Mouse (Mus musculus): ENCODE results near the gene Slc25a22. TPM values are rescaled to one million over a fixed set of nuclear protein-coding genes. Genes with fewer than 3 reads are reported as not detected.

Gene Slc25a22
- polyA plus RNA-seq, 1 experiment = 16.2 TPM

GRCm38 (mm10) chr7:141443081-141443821, 5.6 kb upstream of the Slc25a22 start:
- H3ac ChIP-seq (ENCODE audit: control insufficient read depth, insufficient read length, low read depth) = peak overlapping the region; percentile 78
- H3K4me3 ChIP-seq (ENCODE audit: insufficient read depth, poor library complexity, severe bottlenecking) = peak overlapping the region; percentile 49
- H3K36me3 ChIP-seq (ENCODE audit: control insufficient read depth, insufficient read depth) = peaks cover 31% of the 10 kb centered on the region
- TF ChIP-seq MYOD1 (IDR thresholded peaks at IDR 0.05; ENCODE audit: control insufficient read depth, insufficient read length, low read depth) (no peak), CTCF (IDR thresholded peaks at IDR 0.05; ENCODE audit: control insufficient read depth, insufficient read depth, insufficient read length) (peak; percentile 10)
- H3K27me3 ChIP-seq (ENCODE audit: control insufficient read depth, insufficient read depth, insufficient read length) = no peaks in the 10 kb centered on the region
- peaks cover 7% of the 10 kb centered on the region for H3K79me3 ChIP-seq (ENCODE audit: low read depth)
- peaks cover 36% of the 10 kb centered on the region for H3K79me2 ChIP-seq (ENCODE audit: control insufficient read depth, insufficient read depth)

- Histone ChIP-seq H3K4me3 (ENCODE audit: insufficient read depth, poor library complexity, severe bottlenecking) (no peak overlapping the region), H3K79me2 (ENCODE audit: control insufficient read depth, insufficient read depth) (peaks cover 27% of the 10 kb centered on the region)
- no peak for TF ChIP-seq MYOG (IDR thresholded peaks at IDR 0.05; ENCODE audit: control insufficient read depth, extremely low read depth, insufficient read length)
- no peak for TF ChIP-seq MAX (IDR thresholded peaks at IDR 0.05)
- TF ChIP-seq MYOD1 (IDR thresholded peaks at IDR 0.05; ENCODE audit: control insufficient read depth, insufficient read length, low read depth) = no peak
- no peak for TF ChIP-seq CEBPB (IDR thresholded peaks at IDR 0.05; ENCODE audit: low read depth)
- TF ChIP-seq CTCF (IDR thresholded peaks at IDR 0.05; ENCODE audit: control insufficient read depth, insufficient read depth, insufficient read length) = no peak
Measured at GRCm38 (mm10) chr7:141442199-141442598, 4.5 kb upstream of the Slc25a22 start.

GRCm38 (mm10) chr7:141441460-141441859, 3.8 kb upstream of the Slc25a22 start:
- no peak overlapping the region for H3K4me3 ChIP-seq (ENCODE audit: insufficient read depth, poor library complexity, severe bottlenecking)
- TF ChIP-seq MAX (IDR thresholded peaks at IDR 0.05) (no peak), CEBPB (IDR thresholded peaks at IDR 0.05; ENCODE audit: low read depth) (no peak), CTCF (IDR thresholded peaks at IDR 0.05; ENCODE audit: control insufficient read depth, insufficient read depth, insufficient read length) (no peak), MYOG (IDR thresholded peaks at IDR 0.05; ENCODE audit: control insufficient read depth, extremely low read depth, insufficient read length) (no peak), FOSL1 (IDR thresholded peaks at IDR 0.05; ENCODE audit: insufficient read depth, low read length, poor library complexity, severe bottlenecking) (no peak), MYOD1 (IDR thresholded peaks at IDR 0.05; ENCODE audit: control insufficient read depth, insufficient read length, low read depth) (no peak)
- peaks cover 31% of the 10 kb centered on the region for H3K36me3 ChIP-seq (ENCODE audit: control insufficient read depth, insufficient read depth)
- H3ac ChIP-seq (ENCODE audit: control insufficient read depth, insufficient read length, low read depth) = no peak overlapping the region
- peaks cover 1% of the 10 kb centered on the region for H3K79me3 ChIP-seq (ENCODE audit: low read depth)
- H3K27me3 ChIP-seq (ENCODE audit: control insufficient read depth, insufficient read depth, insufficient read length) = no peaks in the 10 kb centered on the region
- peaks cover 34% of the 10 kb centered on the region for H3K79me2 ChIP-seq (ENCODE audit: control insufficient read depth, insufficient read depth)

More at GRCm38 (mm10) chr7:141442199-141442598, 4.5 kb upstream of the Slc25a22 start:
- no peaks in the 10 kb centered on the region for H3K27me3 ChIP-seq (ENCODE audit: control insufficient read depth, insufficient read depth, insufficient read length)
- peaks cover 31% of the 10 kb centered on the region for H3K36me3 ChIP-seq (ENCODE audit: control insufficient read depth, insufficient read depth)
- peak overlapping the region; percentile 78 for H3ac ChIP-seq (ENCODE audit: control insufficient read depth, insufficient read length, low read depth)
- H3K79me3 ChIP-seq (ENCODE audit: low read depth) = no peaks in the 10 kb centered on the region

GRCm38 (mm10) chr7:141440613-141441012, 2.9 kb upstream of the Slc25a22 start:
- H3K36me3 ChIP-seq (ENCODE audit: control insufficient read depth, insufficient read depth) = peaks cover 31% of the 10 kb centered on the region
- H3ac ChIP-seq (ENCODE audit: control insufficient read depth, insufficient read length, low read depth) = no peak overlapping the region
- no peaks in the 10 kb centered on the region for H3K27me3 ChIP-seq (ENCODE audit: control insufficient read depth, insufficient read depth, insufficient read length)
- TF ChIP-seq MYOG (IDR thresholded peaks at IDR 0.05; ENCODE audit: control insufficient read depth, extremely low read depth, insufficient read length) (no peak), CTCF (IDR thresholded peaks at IDR 0.05; ENCODE audit: control insufficient read depth, insufficient read depth, insufficient read length) (peak; percentile 57), MAX (IDR thresholded peaks at IDR 0.05) (no peak), FOSL1 (IDR thresholded peaks at IDR 0.05; ENCODE audit: insufficient read depth, low read length, poor library complexity, severe bottlenecking) (no peak)
- H3K79me2 ChIP-seq (ENCODE audit: control insufficient read depth, insufficient read depth) = peaks cover 42% of the 10 kb centered on the region
- H3K4me3 ChIP-seq (ENCODE audit: insufficient read depth, poor library complexity, severe bottlenecking) = no peak overlapping the region
- peaks cover 4% of the 10 kb centered on the region for H3K79me3 ChIP-seq (ENCODE audit: low read depth)

GRCm38 (mm10) chr7:141439811-141440210, 2.1 kb upstream of the Slc25a22 start:
- peaks cover 48% of the 10 kb centered on the region for H3K79me2 ChIP-seq (ENCODE audit: control insufficient read depth, insufficient read depth)
- H3K4me3 ChIP-seq (ENCODE audit: insufficient read depth, poor library complexity, severe bottlenecking) = no peak overlapping the region
- no peak overlapping the region for H3ac ChIP-seq (ENCODE audit: control insufficient read depth, insufficient read length, low read depth)
- H3K27me3 ChIP-seq (ENCODE audit: control insufficient read depth, insufficient read depth, insufficient read length) = no peaks in the 10 kb centered on the region
- H3K79me3 ChIP-seq (ENCODE audit: low read depth) = peaks cover 4% of the 10 kb centered on the region
- TF ChIP-seq CEBPB (IDR thresholded peaks at IDR 0.05; ENCODE audit: low read depth) (no peak), FOSL1 (IDR thresholded peaks at IDR 0.05; ENCODE audit: insufficient read depth, low read length, poor library complexity, severe bottlenecking) (no peak), MYOD1 (IDR thresholded peaks at IDR 0.05; ENCODE audit: control insufficient read depth, insufficient read length, low read depth) (no peak), USF1 (IDR thresholded peaks at IDR 0.05; ENCODE audit: low read depth) (no peak), MYOG (IDR thresholded peaks at IDR 0.05; ENCODE audit: control insufficient read depth, extremely low read depth, insufficient read length) (no peak), MAX (IDR thresholded peaks at IDR 0.05) (no peak), CTCF (IDR thresholded peaks at IDR 0.05; ENCODE audit: control insufficient read depth, insufficient read depth, insufficient read length) (no peak)
- H3K36me3 ChIP-seq (ENCODE audit: control insufficient read depth, insufficient read depth) = peaks cover 31% of the 10 kb centered on the region

GRCm38 (mm10) chr7:141439140-141439679, 1.5 kb upstream of the Slc25a22 start:
- peaks cover 31% of the 10 kb centered on the region for H3K36me3 ChIP-seq (ENCODE audit: control insufficient read depth, insufficient read depth)
- H3K79me3 ChIP-seq (ENCODE audit: low read depth) = peaks cover 7% of the 10 kb centered on the region
- H3ac ChIP-seq (ENCODE audit: control insufficient read depth, insufficient read length, low read depth) = no peak overlapping the region
- TF ChIP-seq CTCF (IDR thresholded peaks at IDR 0.05; ENCODE audit: control insufficient read depth, insufficient read depth, insufficient read length) (no peak), USF1 (IDR thresholded peaks at IDR 0.05; ENCODE audit: low read depth) (no peak), MYOD1 (IDR thresholded peaks at IDR 0.05; ENCODE audit: control insufficient read depth, insufficient read length, low read depth) (no peak), CEBPB (IDR thresholded peaks at IDR 0.05; ENCODE audit: low read depth) (no peak), MYOG (IDR thresholded peaks at IDR 0.05; ENCODE audit: control insufficient read depth, extremely low read depth, insufficient read length) (no peak), FOSL1 (IDR thresholded peaks at IDR 0.05; ENCODE audit: insufficient read depth, low read length, poor library complexity, severe bottlenecking) (no peak), MAX (IDR thresholded peaks at IDR 0.05) (no peak)
- no peaks in the 10 kb centered on the region for H3K27me3 ChIP-seq (ENCODE audit: control insufficient read depth, insufficient read depth, insufficient read length)
- peaks cover 54% of the 10 kb centered on the region for H3K79me2 ChIP-seq (ENCODE audit: control insufficient read depth, insufficient read depth)
- H3K4me3 ChIP-seq (ENCODE audit: insufficient read depth, poor library complexity, severe bottlenecking) = no peak overlapping the region
